Mouse (Mus musculus) colon, adult 2 months (tissue): ENCODE results near the gene Kcnn4. TPM values are rescaled to one million over a fixed set of nuclear protein-coding genes. Genes with fewer than 3 reads are reported as not detected.

ENCODE experiments used
- polyA plus RNA-seq: library from polyadenylated mRNA; depleted of rRNA; stranded (reverse); fragments of >200 nt; gene quantifications from 2 replicates; pipeline ENCODE4 v1.2.3, GENCODE M21; 2012; rRNA removed

The Kcnn4 gene
- 136 and 140 TPM in 2 replicates for polyA plus RNA-seq

GRCm38 (mm10) chr7:24369731-24370541 lies at the start of gene Kcnn4:
Kcnn4 (plus strand) TSS chr7:24370263.

GRCm38 (mm10) chr7:24333304-24333986 lies 36.6 kb upstream of the Kcnn4 start, which contains the start of gene Tescl:
Tescl (minus strand) TSS chr7:24333936.

GRCm38 (mm10) chr7:24348896-24349295 lies 21.2 kb upstream of the Kcnn4 start, which contains the start of gene Lypd5:
Lypd5 (plus strand) TSS chr7:24349196.

DNA sequence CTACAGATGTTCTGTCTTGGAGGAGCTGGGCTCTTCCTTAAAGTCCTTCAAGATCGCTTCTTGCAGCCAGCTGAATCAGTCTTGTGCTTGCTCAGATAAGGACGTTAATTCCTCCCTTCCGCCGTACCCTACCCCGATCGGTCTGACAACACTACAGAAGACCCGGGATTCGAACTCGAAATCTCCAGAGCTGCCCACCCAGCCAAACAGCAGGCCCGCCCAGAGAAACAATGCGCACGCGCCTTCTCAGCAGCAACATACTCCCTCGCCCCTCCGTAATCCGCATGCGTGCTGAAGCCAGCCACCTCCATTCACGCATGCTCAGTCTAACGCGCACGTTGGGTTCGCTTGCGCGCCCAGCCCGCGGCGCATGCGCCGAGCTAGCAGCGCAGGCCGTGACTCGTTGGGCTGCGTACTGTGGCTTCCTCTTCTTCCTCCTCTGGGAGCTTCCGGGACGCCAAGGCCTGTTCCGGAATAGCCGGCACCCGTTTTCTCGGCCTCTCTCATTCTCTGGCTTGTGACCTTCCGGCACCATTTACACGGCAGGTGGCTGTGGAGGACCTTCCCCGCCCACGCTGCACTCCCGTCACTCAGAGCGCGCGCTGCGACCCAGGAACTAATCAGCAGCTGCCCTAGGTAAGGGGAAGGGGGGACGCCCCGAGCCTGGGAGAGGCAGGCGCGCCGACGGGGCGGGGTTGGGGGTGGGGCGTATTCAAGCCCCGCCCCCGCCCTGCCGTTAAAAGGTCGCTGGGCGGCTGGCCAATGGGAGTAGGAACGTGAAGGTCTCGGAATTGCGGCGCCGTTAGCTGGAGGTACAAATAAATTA lies 29.4 kb downstream of the Kcnn4 start, which contains the start of gene Smg9:
Gene Smg9 (plus strand): TSS at position 364 of the 826 bp plus-strand sequence.

Other genes with a start within 250 kb of the Kcnn4 start
- gene Zfp235, start 236.1 kb upstream of the Kcnn4 start, polyA plus RNA-seq, result 4.0 and 5.8 TPM in 2 replicates
- gene Zfp114, start 195.2 kb upstream of the Kcnn4 start, polyA plus RNA-seq, result 0.14 and 0.20 TPM in 2 replicates
- gene Zfp111, start 158.8 kb upstream of the Kcnn4 start, polyA plus RNA-seq, result 1.4 TPM in 2 replicates
- gene Zfp109, start 132.7 kb upstream of the Kcnn4 start, polyA plus RNA-seq, result 0.93 and 1.0 TPM in 2 replicates
- gene Zfp108, start 115.5 kb upstream of the Kcnn4 start, polyA plus RNA-seq, result 0.55 and 0.73 TPM in 2 replicates
- gene Zfp93, start 99.8 kb upstream of the Kcnn4 start, polyA plus RNA-seq, result 1.4 and 1.6 TPM in 2 replicates
- gene Zfp61, start 69.0 kb upstream of the Kcnn4 start, polyA plus RNA-seq, result 4.3 and 4.9 TPM in 2 replicates
- gene Zfp94, start 53.6 kb upstream of the Kcnn4 start, polyA plus RNA-seq, result 4.4 TPM in 2 replicates
- 1.5 and 1.9 TPM in 2 replicates for gene Tescl, start 36.3 kb upstream of the Kcnn4 start, polyA plus RNA-seq
- gene Lypd5, start 21.1 kb upstream of the Kcnn4 start, polyA plus RNA-seq, result not detected in 2 replicates
- 49.2 and 51.1 TPM in 2 replicates for gene Smg9, start 29.4 kb downstream of the Kcnn4 start, polyA plus RNA-seq
- gene Irgc1, start 82.0 kb downstream of the Kcnn4 start, polyA plus RNA-seq, result 0.35 and 1.1 TPM in 2 replicates
- 16.4 and 17.4 TPM in 2 replicates for gene Plaur, start 92.2 kb downstream of the Kcnn4 start, polyA plus RNA-seq
- 8.6 and 12.3 TPM in 2 replicates for gene Cadm4, start 111.8 kb downstream of the Kcnn4 start, polyA plus RNA-seq
- gene Zfp428, start 136.7 kb downstream of the Kcnn4 start, polyA plus RNA-seq, result 12.5 and 13.9 TPM in 2 replicates
- gene AC161166.1, start 142.2 kb downstream of the Kcnn4 start, polyA plus RNA-seq, result not detected in 2 replicates
- gene Irgq, start 160.4 kb downstream of the Kcnn4 start, polyA plus RNA-seq, result 15.3 and 16.0 TPM in 2 replicates
- 0.24 TPM in 1 of 2 replicates, not detected in the other for gene Pinlyp, start 175.9 kb downstream of the Kcnn4 start, polyA plus RNA-seq
- 29.9 and 34.7 TPM in 2 replicates for gene Xrcc1, start 176.0 kb downstream of the Kcnn4 start, polyA plus RNA-seq
- 766 and 787 TPM in 2 replicates for gene Ethe1, start 217.3 kb downstream of the Kcnn4 start, polyA plus RNA-seq
- 1.2 and 1.7 TPM in 2 replicates for gene Zfp575, start 217.4 kb downstream of the Kcnn4 start, polyA plus RNA-seq
- gene Phldb3, start 240.5 kb downstream of the Kcnn4 start, polyA plus RNA-seq, result 4.4 and 5.2 TPM in 2 replicates